Mouse (Mus musculus): ENCODE data around the gene Gm17428.
"Not testable (repeated sequence)": the region's sequence is repeated elsewhere in the genome, so short reads cannot be mapped to it uniquely, and the experiment has no call there.

Gene Gm17428

DNA sequence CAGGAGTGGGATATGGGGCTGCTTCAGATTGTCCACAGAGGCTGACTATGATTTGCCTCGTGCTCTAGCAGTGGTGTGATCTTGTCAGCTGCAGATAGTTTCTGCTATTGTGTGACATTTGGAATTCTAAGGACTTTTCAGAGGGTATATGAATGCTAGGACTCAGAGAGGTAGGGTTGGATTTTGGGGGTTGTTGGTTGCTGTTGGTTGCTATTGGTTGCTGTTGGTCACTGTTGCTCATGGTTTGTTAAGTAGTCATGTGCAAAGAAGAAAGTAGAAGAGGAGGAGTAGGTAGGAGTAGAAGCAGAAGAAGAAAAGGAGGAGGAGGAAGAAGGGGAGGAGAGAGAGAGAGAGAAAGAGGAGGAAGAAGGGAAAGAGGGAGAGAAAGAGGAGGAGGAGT is at the start of gene Gm17428:
Gm17428 (plus strand) TSS at position 301 of the 400 bp plus-strand sequence.
- DNase-seq (ENCODE audit: low spot score): no peak

DNA sequence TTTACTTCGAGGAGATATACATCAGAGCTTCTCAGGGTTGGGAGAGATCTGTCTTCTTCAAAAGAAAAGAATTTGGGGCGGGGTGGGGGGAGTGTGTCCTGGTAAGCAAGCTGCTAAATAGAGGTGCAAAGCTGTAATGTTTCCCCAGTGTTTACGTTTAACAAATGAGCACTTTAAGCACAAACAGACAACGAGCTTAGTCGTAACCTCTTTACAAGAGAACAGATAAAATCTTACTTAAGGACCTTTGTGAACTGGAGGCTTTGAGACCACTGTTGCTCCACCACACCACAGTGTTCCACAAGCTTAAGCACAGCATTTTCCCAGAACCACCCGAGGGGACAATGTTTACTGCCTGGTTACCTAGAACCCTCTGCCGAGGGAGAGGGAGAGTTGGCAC is 49.4 kb upstream of the Gm17428 start:
- DNase-seq (ENCODE audit: low spot score): no peak

DNA sequence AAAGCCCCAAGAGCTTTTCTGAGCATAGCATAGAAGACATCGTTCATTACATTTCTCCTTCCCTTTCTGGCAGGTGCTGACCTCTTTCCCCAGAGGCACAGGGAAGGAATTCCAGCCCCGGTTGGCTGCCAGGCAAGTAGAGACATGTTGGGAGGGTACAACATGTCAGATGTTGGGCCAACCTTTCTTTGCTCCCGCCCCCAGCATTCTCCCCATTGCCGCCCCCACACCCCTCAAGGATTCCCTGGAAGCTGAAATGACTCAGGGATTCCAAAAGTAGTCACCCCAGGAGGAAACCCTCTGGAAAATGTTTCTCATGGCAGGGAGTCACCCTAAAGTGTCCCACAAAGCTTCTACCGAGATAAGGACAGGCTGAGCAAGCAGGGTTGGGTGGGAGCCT is 46.9 kb upstream of the Gm17428 start:
- no peak for DNase-seq (ENCODE audit: low spot score)

DNA sequence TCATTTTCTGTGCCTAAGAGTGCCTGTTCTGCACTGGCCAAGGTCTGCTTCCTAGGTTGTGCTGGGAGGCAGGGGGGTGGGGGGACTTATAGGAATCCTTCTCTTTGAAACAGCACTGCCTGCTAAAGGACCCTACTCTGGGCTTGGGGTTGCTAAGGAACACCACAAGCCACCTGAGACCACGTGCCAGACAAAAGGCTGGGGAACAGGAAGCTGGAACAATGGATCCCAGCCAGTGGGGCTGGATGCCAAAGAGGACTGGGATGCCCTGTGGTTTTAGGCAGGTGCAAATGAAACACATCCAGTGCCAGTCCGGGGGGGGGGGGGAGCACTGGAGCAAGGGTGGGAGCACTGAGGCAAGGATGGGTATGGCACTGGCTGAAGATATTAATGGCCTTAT is 46.3 kb upstream of the Gm17428 start:
- no peak for DNase-seq (ENCODE audit: low spot score)

DNA sequence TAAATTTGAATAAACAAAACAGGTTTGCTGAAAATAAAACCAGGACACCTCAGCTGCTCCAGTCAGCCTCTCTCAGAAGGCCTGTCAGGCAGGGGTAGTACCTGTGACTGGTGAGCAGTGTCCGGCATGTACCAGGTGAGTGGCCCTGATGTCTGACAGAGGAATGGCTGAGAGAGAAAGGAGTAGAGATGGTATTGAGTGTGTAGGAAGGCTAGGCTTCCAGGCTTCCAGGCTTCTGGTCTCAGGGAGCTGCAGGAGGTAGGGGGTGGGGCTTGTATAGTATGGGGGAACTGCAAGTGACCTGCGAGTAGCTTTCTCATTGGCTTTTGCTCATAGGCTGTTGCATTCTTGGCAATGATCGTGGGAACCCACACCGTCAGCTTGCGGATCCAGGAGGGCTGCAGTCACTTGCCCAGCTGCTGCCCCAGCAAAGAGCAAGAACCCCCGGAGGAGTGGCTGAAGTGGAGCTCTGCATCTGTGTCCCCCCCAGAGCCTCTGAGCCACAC is 44.0 kb upstream of the Gm17428 start, which contains the start of gene Il25:
Il25 (plus strand) TSS at position 51 of the 506 bp plus-strand sequence.
- DNase-seq (ENCODE audit: low spot score): no peak

DNA sequence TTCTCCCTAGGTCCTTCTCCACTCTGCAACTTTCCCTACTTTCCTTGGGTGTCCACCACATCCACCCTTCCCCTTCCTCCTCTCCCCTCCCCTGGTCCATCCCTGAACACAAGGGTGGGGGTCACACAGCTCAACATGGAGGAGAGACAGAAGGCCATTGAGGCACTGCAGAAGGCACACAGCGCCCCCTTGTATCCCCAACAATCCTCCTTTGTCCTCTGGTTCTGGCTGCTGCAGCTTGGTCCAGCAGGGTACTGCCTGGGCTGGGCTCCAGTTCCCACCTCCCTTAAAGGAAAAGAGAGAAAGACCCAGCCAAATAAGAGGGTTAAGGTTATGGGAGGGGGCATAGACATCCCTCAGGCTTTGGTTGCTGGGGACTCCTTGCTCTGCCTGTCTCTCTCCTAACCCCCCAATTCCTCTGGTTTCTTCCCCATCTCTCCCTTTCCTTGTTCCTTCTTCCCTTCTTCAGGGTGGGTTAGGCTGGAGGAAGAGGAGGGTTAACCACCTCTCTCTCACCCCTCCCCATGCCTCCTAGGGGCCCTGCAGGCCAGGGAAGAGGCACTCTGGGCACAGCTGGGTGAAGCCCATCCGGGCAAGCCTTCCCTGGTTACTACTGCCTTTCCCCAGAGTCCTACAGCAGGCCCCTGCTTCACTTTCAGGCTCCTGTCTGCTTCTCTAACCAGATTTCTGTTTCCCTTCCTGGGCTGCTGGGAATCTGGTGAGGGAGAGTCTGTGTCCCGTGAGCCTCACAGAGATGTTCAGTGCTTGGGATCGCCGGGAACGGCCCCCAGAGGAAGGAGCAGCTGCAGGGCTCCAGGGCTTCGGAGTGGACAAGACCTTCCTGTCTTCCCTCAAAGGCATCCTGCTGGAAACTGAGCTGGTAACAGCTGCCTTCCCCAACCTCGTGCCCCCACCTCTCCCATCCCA is 40.6 kb upstream of the Gm17428 start, which contains the start of gene Cmtm5:
Cmtm5 (plus strand) TSS at position 358 of the 927 bp plus-strand sequence.
- no peak for DNase-seq (ENCODE audit: low spot score)

DNA sequence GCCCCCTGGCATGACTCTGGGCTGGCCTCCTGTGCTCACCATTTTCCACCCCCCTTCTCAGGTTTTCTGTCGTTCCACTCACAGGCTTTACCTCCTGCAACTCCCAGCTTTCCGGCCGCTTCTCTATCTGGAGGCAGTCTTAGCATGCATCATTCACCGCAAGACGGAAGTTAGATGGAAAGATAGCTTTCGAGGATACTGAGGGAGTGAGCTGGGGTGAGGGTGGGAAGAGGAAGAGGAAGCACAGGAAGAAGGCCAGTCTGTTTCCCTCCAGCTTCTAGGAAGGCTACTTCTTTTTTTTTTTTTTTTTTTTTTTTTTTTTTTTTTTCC is 39.9 kb upstream of the Gm17428 start:
- no peak for DNase-seq (ENCODE audit: low spot score)

DNA sequence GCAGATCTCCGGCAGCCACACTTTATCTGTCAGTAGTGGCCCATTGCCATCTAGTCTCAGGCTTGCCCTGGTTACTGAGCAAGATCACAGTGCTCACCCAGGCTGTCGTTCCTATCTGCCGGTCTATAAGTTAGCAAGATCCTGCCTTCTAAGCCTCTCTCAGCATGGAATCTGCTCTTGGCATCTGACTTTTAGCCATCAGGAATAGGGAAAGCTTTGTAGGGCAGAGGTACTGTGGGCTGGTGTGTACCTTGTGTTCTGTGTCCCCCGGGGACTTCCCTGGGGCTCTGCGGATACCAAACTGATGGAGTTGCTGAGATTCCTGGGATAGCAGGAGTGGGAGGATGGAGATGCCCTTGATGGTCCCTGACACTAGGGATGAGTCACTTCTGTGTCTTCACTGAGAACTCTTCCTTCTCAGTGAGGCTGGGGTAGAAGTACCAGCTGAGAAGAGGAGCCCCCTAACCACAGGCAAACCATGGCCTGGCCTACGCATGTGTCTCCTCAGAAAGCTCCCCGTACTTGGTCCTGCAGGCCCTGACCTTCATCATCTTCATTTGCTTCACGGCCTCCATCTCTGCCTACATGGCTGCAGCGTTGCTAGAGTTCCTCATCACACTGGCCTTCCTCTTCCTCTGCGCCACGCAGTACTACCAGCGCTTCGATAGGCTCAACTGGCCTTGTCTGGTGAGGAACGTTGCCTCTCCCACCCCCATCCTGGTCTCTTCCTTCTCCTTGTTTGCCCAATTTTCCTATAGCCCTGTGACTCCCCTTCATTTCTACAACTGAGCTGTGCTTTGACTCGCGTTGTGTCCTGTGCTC is 39.2 kb upstream of the Gm17428 start:
- DNase-seq (ENCODE audit: low spot score): no peak

DNA sequence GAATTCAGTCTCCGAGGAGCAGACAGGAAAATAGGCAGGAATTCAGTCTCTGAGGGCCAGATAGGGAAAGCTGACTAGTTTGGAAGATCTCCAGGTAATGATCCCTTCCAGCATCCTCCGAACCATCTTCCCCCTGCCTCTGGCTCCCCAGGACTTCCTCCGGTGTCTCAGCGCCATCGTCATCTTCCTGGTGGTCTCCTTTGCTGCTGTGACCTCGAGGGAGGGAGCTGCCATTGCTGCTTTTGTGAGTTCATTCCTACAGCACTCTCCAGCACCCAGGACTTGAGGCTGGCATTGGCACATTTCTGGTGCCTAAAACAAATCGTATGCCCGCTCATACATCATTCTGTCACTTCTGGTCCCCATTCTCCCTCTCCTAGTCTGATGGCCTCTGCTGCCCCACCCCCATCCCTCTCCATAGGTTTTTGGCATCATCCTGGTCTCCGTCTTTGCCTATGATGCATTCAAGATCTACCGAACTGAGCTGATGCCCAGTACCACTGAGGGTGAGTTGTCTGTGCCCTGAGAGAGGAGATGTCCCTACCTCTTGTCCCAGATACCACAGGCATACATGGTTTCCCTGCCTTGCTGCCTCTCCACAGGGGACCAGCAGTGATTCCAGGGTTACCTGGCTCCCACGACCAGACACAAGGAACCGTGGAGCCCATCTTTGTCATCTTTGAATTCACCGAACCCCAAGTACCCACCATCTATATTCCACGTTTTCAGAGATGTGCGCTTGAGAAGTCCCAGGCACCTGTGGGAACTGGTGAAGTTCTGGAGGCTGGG is 38.1 kb upstream of the Gm17428 start:
- DNase-seq (ENCODE audit: low spot score): no peak

DNA sequence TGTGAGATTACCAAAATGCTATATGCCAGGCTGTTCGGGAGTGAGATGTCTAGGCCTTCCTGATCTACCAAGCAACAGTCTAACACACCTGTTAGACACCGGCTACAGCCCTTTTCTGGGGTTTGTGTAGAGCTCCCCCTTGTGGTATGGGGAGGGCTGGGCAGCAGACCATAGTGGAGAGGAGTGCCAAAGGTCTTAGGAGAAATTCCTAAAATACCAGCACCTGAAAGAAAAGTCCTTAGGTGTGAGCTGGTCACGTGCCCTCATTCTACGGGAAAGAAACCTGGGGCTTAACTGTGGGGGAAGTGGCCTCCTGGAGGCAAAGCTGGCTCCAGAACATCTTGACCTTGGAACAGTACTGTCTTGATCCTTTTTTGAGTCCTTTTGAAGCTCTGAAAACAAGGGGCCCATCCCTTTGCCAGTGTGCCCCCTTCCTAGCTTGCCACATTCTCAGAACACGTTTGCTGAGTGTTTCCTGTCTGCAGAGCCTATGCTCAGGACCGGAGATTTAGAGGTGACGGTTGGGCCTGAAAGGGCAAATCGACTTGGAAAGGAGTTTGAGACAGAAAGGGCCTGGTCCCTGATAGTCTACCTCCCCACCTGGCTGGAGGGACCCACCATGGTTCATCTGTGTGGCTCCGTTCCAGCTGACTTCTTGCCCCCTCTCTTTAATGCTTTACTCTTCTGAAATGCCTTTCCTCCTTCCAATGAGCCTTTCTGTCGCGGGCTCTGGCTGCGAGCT is 37.1 kb upstream of the Gm17428 start:
- DNase-seq (ENCODE audit: low spot score): peak; percentile 52

DNA sequence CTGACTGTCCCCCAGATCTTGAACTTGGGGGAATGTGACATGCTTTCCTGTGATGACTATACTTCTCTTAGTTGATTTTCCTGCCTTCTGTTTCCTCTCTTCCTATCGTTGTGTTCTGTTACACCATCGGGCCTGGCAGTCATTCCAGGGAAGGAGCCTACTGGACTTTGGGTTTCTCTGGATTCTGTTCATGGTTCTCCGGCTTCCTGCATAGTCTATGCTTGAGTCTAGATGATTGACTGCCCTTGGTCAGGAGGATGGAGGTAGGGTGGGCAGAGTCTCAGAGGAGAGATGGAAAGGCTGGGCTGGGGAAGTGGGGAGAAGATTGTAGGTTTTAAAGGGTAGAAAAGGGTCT is 36.6 kb upstream of the Gm17428 start:
- DNase-seq (ENCODE audit: low spot score): no peak

DNA sequence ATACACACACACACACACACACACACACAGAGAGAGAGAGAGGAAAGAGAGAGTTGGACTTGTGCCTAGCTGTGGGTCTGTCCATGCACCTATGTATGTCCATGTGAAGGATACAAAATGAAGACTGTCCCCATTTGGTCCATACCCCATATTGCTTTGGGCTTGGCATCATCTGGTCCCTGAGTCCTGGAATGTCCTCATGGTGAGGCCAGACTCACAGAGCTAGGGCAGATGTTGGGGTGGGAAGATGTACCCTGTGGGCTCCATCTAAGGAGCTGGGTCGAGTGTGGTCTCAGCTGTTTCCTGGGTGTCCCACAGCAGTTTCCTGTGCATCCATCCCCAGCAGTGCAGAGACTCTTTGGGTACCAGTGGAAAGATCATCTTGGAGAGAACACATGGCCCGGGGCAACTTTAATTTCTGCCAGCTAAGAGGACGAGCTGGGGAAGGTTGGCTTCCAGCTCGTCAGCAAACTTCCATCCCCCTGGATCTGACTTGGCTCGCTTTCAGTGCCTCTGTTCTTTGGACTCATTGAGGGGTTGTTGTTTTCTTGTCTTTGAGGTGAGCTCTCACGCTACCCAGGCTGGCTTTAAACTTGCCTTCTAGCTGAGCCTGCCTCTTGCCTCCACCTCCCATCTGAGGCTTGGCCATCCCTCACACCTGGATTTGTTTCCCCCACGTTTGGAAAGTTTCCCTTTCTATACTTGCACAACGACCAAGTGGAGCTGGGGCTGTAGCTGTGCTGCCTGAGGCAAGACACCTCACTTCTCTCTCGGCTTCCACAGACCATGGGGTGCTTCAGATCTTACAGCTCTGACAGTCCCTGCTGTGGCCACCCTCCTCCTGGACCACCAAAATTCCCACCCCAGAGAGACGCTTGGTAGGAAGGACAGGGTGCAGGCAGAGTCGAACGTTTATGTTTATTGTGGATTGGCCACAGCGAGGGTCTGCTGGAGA is 35.4 kb upstream of the Gm17428 start:
- no peak for DNase-seq (ENCODE audit: low spot score)

DNA sequence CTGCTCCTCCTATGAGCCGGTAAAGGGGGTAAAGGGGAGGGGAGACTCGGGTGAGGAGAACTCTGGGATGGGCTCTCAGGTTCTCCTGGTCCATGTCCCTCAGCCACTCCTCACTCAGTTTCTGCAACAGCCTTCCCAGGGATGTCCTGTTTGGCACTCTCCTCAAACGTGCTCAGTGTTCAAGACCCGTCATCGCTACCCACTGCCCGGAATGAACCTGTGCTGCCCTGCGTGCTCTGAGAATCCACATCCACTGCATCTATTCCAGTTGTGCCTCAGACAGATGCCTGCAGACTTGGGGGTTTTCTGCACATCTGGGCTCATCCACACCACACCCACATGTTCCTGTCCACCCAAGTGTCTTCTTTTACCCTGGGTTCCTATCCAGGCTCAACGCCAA is 34.3 kb upstream of the Gm17428 start:
- no peak for DNase-seq (ENCODE audit: low spot score)

DNA sequence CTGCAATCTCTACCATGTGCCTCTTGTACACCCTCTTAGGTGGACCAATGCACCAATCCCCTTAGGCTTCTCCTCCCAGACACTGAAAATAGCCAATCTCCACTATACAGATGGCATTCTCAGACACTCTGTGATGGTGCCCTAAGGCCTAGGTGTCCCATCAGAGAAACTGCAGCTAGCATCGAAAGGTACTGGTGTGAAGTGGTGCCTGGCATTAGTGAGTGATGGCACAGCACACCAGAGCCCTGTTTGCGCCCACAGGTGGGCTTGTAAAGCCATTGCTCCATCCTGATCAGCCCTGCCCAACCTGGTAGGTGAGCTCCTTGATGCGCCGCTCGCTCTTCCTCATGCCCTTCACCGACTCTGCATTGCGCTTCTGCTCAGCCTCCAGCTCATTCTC is 32.8 kb upstream of the Gm17428 start:
- DNase-seq (ENCODE audit: low spot score): no peak

DNA sequence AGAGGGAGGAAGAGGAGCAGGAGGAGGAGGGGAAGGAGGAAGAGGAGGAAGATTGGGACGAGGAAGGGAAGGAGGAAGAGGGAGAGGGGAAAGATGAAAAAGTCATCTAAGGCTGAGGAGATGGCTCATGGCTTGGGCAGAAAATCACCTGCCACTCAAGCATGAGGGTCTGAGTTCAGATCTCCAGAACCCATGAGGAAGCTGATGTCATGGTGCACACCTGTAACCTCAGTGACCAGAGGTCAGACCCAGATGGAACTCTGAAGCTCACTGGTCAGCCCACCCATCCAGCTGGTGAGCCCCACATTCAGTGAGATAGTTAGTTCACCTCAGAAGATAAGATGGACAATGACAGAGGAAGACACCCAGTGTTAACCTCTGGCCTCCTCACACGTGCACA is 31.8 kb upstream of the Gm17428 start:
- no peak for DNase-seq (ENCODE audit: low spot score)

DNA sequence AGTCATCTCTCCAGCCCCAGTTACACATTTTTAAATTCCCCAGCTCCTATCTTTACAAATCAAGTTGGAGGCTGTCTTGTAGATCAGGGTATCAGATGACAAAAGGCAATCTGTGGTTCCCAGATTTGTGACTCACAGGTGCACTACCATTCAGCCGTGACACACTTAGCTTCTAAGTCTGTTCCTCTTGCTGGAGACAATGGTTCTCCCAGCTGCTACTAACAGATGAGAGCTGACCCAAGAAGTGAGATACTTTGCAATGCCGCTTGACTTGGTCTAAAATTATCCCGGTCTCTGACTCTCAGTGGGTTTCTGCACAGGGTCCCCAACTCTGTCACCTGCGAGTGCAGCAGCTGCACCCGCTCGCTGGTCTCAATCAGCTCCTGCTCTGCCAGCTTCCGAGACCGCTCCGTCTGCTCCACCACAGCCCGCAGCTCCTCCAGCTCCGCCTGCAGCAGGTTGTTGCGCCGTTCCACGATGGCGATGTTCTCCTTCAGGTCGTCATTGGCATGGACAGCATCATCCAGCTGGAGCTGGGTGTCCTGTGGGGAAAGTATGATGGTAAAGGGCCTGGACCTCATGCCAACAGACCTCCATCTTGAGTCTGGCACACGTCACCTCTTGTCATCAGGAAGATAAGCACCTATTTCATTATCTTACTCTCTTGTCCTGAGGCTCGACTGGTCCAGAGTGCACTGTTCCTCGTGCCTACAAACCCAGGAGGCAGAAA is 30.6 kb upstream of the Gm17428 start:
- DNase-seq (ENCODE audit: low spot score): no peak

DNA sequence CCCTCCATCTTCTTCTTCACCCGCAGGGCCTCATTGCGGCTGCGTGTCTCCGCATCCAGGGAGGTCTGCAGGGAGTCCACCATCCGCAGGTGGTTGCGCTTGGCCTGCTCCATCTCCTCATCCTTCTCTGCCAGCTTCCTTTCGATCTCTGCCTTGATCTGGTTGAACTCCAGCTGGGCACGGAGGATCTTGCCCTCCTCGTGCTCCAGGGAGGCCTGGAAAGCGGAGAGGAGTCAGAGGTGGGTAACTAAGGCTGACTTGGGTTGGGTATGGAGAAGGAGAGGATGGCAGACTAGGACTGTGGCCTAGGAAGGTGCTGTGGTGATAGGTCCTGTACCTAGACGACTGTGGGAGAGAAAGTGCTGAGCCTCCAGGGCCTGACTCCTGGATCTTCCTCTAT is 29.7 kb upstream of the Gm17428 start:
- not testable (repeated sequence) for DNase-seq (ENCODE audit: low spot score)

DNA sequence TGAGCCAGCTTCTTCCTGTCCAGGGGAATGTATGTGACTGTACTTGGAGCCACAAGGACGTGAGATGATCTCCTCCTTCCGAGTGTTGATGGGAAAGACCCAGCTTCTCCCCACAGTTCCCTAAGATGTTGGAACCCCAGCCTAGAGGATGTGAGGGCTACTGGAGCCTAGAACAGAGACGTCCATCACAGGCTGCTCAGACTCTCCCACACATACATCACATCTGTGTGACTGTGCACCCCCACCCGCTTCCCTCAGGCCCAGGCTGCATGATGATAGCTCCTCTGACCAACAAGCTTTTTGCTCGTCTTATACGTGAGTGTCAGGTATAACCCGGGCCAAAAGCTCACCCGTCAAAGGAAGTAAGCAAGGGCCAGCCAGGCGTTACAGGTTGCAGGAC is 28.0 kb upstream of the Gm17428 start:
- DNase-seq (ENCODE audit: low spot score): no peak

DNA sequence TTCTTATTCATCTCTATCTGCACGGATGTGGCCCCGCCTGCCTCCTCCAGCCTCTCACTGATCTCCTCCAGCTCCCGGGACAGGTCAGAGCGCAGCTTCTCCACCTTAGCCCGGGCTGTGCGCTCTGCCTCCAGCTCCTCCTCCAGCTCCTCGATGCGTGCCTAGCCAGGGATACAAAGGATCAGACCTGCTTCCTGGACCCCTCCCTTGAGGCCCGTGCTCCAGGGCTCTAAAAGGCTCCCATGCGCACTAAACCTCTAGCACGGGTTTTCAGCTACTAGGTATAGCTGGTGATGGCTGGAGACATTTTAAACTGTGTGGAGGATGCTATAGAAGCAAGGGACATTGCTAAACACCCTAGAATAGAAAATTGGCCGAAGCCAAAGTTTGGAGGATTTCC is 26.2 kb upstream of the Gm17428 start:
- no peak for DNase-seq (ENCODE audit: low spot score)

DNA sequence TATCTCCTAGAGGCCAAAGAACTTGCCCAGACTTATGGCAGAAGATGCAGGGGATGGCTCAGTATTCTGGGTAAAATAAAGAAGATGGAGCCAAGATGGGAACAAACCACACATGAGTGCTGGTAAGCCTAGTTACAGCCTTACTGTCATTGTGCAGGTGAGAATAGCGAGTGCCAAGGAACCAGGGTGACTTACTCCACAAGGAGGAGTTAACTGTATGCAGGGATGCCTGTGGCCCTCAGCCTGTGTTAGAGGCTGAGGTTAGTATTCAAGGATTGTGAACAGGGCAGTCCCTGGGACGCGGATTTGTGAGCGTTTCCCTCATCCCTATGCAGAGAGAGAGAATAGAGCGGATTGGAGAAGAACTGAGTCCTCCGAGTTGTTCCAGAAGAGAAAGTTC is 25.1 kb upstream of the Gm17428 start:
- DNase-seq (ENCODE audit: low spot score): no peak
